Mouse (Mus musculus): Measurements from ENCODE around the gene 9930022D16Rik. TPM values are rescaled to one million over a fixed set of nuclear protein-coding genes. Genes with fewer than 3 reads are reported as not detected.

The 9930022D16Rik gene
- polyA plus RNA-seq (2012; rRNA removed): not detected in 2 replicates

DNA sequence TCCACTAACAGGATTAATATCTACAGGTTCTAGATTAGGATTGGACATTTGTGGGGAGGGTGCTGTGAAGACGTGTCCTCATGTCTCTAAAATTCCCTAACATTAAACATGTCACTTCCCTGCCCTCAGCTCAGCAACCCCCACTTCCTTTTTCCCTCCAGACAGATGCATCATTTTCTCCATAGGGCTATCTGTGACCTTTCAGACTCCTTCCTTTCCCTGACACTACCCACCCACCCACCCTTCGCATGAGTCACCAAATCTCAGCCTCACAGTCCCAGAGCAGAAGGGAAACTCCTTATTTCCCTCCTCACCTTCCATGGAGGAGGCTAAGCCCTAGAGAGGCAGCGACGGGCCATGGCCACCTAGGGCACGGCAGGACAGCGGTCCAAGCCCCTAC lies at the start of gene 9930022D16Rik:
9930022D16Rik (plus strand) TSS at position 301 of the 400 bp plus-strand sequence.
- H3K36me3 ChIP-seq (ENCODE audit: control insufficient read depth, insufficient read depth, low read length): no peaks in the 10 kb centered on the region
- H3K27me3 ChIP-seq (ENCODE audit: control insufficient read depth, insufficient read depth, low read length): no peaks in the 10 kb centered on the region
- TF ChIP-seq CTCF (IDR thresholded peaks at IDR 0.05; ENCODE audit: extremely low read depth, insufficient read depth, insufficient read length, insufficient replicate concordance): no peak
- no peak for TF ChIP-seq POLR2A (IDR thresholded peaks at IDR 0.05; ENCODE audit: low read depth, low read length)
- no peak within 1 kb of the TSS for H3K4me3 ChIP-seq (ENCODE audit: extremely low read depth, insufficient read depth, insufficient read length)
- no peak for DNase-seq (ENCODE audit: low read depth in 1 of 2, low spot score in 2 of 2)
- no peak within 1 kb of the TSS for H3K27ac ChIP-seq (ENCODE audit: insufficient read depth, low read length)
- H3K4me1 ChIP-seq (ENCODE audit: control insufficient read depth, insufficient read depth, insufficient read length): peaks cover 3% of the 10 kb centered on the region; the same call in 1 of the 2 replicates
- 89% methylated on average over 6 of the region's 6 CpGs for WGBS

GRCm38 (mm10) chr11:109364337-109364736 lies 49.4 kb upstream of the 9930022D16Rik start:
- DNase-seq (ENCODE audit: low read depth in 1 of 2, low spot score in 2 of 2): no peak
- no peaks in the 10 kb centered on the region for H3K27me3 ChIP-seq (ENCODE audit: control insufficient read depth, insufficient read depth, low read length)
- peak overlapping the region; percentile 35; the same call in 1 of the 2 replicates for H3K4me3 ChIP-seq (ENCODE audit: extremely low read depth, insufficient read depth, insufficient read length)
- H3K27ac ChIP-seq (ENCODE audit: insufficient read depth, low read length): peak overlapping the region; percentile 27
- H3K36me3 ChIP-seq (ENCODE audit: control insufficient read depth, insufficient read depth, low read length): peaks cover 9% of the 10 kb centered on the region
- 43% methylated on average over 2 of the region's 2 CpGs for WGBS
- TF ChIP-seq CTCF (IDR thresholded peaks at IDR 0.05; ENCODE audit: extremely low read depth, insufficient read depth, insufficient read length, insufficient replicate concordance): no peak
- TF ChIP-seq POLR2A (IDR thresholded peaks at IDR 0.05; ENCODE audit: low read depth, low read length): no peak
- H3K4me1 ChIP-seq (ENCODE audit: control insufficient read depth, insufficient read depth, insufficient read length): peaks cover 23% of the 10 kb centered on the region; the same call in 1 of the 2 replicates

GRCm38 (mm10) chr11:109364881-109365280 lies 48.8 kb upstream of the 9930022D16Rik start:
- peaks cover 25% of the 10 kb centered on the region for H3K4me1 ChIP-seq (ENCODE audit: control insufficient read depth, insufficient read depth, insufficient read length)
- peak overlapping the region; percentile 22 for H3K4me3 ChIP-seq (ENCODE audit: extremely low read depth, insufficient read depth, insufficient read length)
- peaks cover 9% of the 10 kb centered on the region for H3K36me3 ChIP-seq (ENCODE audit: control insufficient read depth, insufficient read depth, low read length)
- H3K27me3 ChIP-seq (ENCODE audit: control insufficient read depth, insufficient read depth, low read length): no peaks in the 10 kb centered on the region
- DNase-seq (ENCODE audit: low read depth in 1 of 2, low spot score in 2 of 2): no peak
- WGBS: 13% methylated on average over 10 of the region's 10 CpGs
- H3K27ac ChIP-seq (ENCODE audit: insufficient read depth, low read length): peak overlapping the region; percentile 27; the same call in 1 of the 2 replicates
- no peak for TF ChIP-seq CTCF (IDR thresholded peaks at IDR 0.05; ENCODE audit: extremely low read depth, insufficient read depth, insufficient read length, insufficient replicate concordance)
- no peak for TF ChIP-seq POLR2A (IDR thresholded peaks at IDR 0.05; ENCODE audit: low read depth, low read length)

DNA sequence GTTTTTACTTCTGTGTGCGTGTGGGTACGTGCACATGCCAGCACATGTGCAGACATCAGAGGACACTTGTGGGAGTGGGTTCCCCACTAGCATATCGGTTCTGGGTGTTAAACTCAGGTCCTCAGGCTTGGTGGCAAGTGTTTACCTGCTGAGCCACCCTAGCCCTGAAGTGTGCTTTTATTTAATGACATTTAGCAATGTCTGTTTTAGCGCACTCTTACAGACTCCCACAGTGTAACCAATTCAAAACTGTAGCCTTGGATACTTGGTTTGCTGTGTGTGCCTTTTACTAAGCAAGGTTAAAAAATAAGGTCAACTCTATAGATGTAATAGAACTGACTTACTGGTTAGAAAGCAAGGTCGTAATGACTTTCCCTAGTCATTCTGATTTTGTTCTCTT lies 47.9 kb upstream of the 9930022D16Rik start:
- Histone ChIP-seq H3K4me1 (ENCODE audit: control insufficient read depth, insufficient read depth, insufficient read length) (peaks cover 30% of the 10 kb centered on the region), H3K4me3 (ENCODE audit: extremely low read depth, insufficient read depth, insufficient read length) (no peak overlapping the region), H3K27ac (ENCODE audit: insufficient read depth, low read length) (no peak overlapping the region), H3K27me3 (ENCODE audit: control insufficient read depth, insufficient read depth, low read length) (no peaks in the 10 kb centered on the region), H3K36me3 (ENCODE audit: control insufficient read depth, insufficient read depth, low read length) (peaks cover 13% of the 10 kb centered on the region)
- TF ChIP-seq POLR2A (IDR thresholded peaks at IDR 0.05; ENCODE audit: low read depth, low read length): no peak
- no peak for TF ChIP-seq CTCF (IDR thresholded peaks at IDR 0.05; ENCODE audit: extremely low read depth, insufficient read depth, insufficient read length, insufficient replicate concordance)
- DNase-seq (ENCODE audit: low read depth in 1 of 2, low spot score in 2 of 2): no peak
- WGBS: 93% methylated on average over 5 of the region's 5 CpGs

GRCm38 (mm10) chr11:109366802-109367579 lies 46.7 kb upstream of the 9930022D16Rik start:
- no peak for TF ChIP-seq POLR2A (IDR thresholded peaks at IDR 0.05; ENCODE audit: low read depth, low read length)
- TF ChIP-seq CTCF (IDR thresholded peaks at IDR 0.05; ENCODE audit: extremely low read depth, insufficient read depth, insufficient read length, insufficient replicate concordance): no peak
- WGBS: 77% methylated on average over 15 of the region's 15 CpGs
- Histone ChIP-seq H3K4me3 (ENCODE audit: extremely low read depth, insufficient read depth, insufficient read length) (no peak overlapping the region), H3K4me1 (ENCODE audit: control insufficient read depth, insufficient read depth, insufficient read length) (peaks cover 25% of the 10 kb centered on the region), H3K27ac (ENCODE audit: insufficient read depth, low read length) (no peak overlapping the region), H3K27me3 (ENCODE audit: control insufficient read depth, insufficient read depth, low read length) (no peaks in the 10 kb centered on the region), H3K36me3 (ENCODE audit: control insufficient read depth, insufficient read depth, low read length) (peaks cover 14% of the 10 kb centered on the region)
- no peak for DNase-seq (ENCODE audit: low read depth in 1 of 2, low spot score in 2 of 2)

DNA sequence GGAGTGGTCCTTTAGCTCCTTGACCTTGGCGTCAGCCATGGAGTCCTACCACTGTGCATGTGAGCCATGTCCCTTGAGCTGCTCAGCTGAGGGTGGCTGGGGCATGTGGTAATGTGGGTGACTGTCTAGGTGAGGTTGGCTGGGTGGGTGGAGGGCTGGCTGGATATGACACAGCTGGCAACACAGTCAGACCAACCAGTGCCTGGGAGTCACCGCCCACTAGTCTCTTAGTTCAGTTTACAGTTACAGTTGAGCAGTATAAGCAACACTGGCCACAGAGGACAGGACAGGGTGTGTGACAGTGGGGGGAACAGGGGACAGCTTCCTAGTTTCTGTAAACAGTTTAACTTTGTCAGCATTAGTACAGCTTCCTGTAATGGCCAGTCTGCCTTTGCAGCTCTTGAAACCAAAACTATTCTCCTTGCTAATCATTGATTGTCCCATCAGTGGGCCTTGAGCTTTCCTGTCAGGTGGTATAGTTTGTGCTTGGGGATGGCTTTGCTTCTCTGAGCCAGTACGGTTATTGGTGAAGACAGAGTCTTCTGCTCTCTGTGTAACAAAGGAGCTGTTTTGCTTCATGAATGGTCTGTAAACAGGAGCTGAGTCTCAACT lies 44.6 kb upstream of the 9930022D16Rik start:
- no peak overlapping the region for H3K4me3 ChIP-seq (ENCODE audit: extremely low read depth, insufficient read depth, insufficient read length)
- peaks cover 26% of the 10 kb centered on the region for H3K4me1 ChIP-seq (ENCODE audit: control insufficient read depth, insufficient read depth, insufficient read length)
- H3K27ac ChIP-seq (ENCODE audit: insufficient read depth, low read length): peak overlapping the region; percentile 63
- 39% methylated on average over 3 of the region's 3 CpGs for WGBS
- peaks cover 15% of the 10 kb centered on the region for H3K36me3 ChIP-seq (ENCODE audit: control insufficient read depth, insufficient read depth, low read length)
- TF ChIP-seq POLR2A (IDR thresholded peaks at IDR 0.05; ENCODE audit: low read depth, low read length) (no peak), CTCF (IDR thresholded peaks at IDR 0.05; ENCODE audit: extremely low read depth, insufficient read depth, insufficient read length, insufficient replicate concordance) (no peak)
- H3K27me3 ChIP-seq (ENCODE audit: control insufficient read depth, insufficient read depth, low read length): no peaks in the 10 kb centered on the region
- no peak for DNase-seq (ENCODE audit: low read depth in 1 of 2, low spot score in 2 of 2)

Measured in spleen, adult 2 months (tissue).